Mouse (Mus musculus): Measurements from ENCODE around the gene Gm31571. TPM values are rescaled to one million over a fixed set of nuclear protein-coding genes. Genes with fewer than 3 reads are reported as not detected.
"Not testable (repeated sequence)": the region's sequence is repeated elsewhere in the genome, so short reads cannot be mapped to it uniquely, and the experiment has no call there.

Gene Gm31571
- polyA plus RNA-seq (2015; fragmentation: Nextera tagmentation; extraction: Ambion mirVana): not detected in 2 replicates

- not testable (repeated sequence) for H3K4me2 ChIP-seq (replicated peaks; ENCODE audit: low read depth, low read length); H3K4me3 ChIP-seq (ENCODE audit: low read depth, low read length); ATAC-seq; H3K36me3 ChIP-seq (ENCODE audit: insufficient read depth, low read length); H3K4me1 ChIP-seq (ENCODE audit: insufficient read depth, low read depth, low read length); H3K9ac ChIP-seq (replicated peaks; ENCODE audit: low read depth); H3K27ac ChIP-seq (ENCODE audit: low read length); H3K9me3 ChIP-seq (ENCODE audit: low read length); H3K27me3 ChIP-seq (replicated peaks; ENCODE audit: insufficient read depth, low read length); DNase-seq (ENCODE audit: low spot score)
- WGBS: no CpG with 5 or more reads among the region's 6 CpGs
Observed at GRCm38 (mm10) chrY:22051253-22051652, at the start of gene Gm31571. Gene Gm31571, minus strand, starts transcription at chrY:22051353.
